Mouse (Mus musculus): ENCODE results near the gene Lin28a. TPM values are rescaled to one million over a fixed set of nuclear protein-coding genes. Genes with fewer than 3 reads are reported as not detected.

Gene Lin28a
- polyA plus RNA-seq, 2 experiments = 0.28 to 0.95 TPM

- no peak for TF ChIP-seq EP300 (IDR thresholded peaks at IDR 0.05; ENCODE audit: low read depth)
- TF ChIP-seq CTCF (IDR thresholded peaks at IDR 0.05; ENCODE audit: low read depth) = no peak
- Histone ChIP-seq H3K9ac (replicated peaks) (no peak overlapping the region), H3K9me3 (ENCODE audit: control insufficient read depth, low read length) (no peaks in the 10 kb centered on the region), H3K27me3 (ENCODE audit: control insufficient read depth, insufficient read depth, low read length) (no peaks in the 10 kb centered on the region), H3K4me1 (replicated peaks; ENCODE audit: control insufficient read depth in 2 of 2, insufficient read depth in 2 of 2, low read length in 1 of 2) (peaks cover 14 to 16% of the 10 kb centered on the region in 2 experiments), H3K27ac (no peak overlapping the region), H3K4me3 (ENCODE audit: insufficient read depth in 1 of 2, low read depth in 2 of 2, low read length in 2 of 2) (no peak overlapping the region), H3K4me2 (ENCODE audit: low read depth) (no peak overlapping the region), H3K36me3 (replicated peaks; ENCODE audit: control insufficient read depth, insufficient read depth, low read depth) (peaks cover 16% of the 10 kb centered on the region)
- ATAC-seq (ENCODE audit: insufficient read depth) (no peak), DNase-seq (ENCODE audit: low read depth in 3 of 3, low spot score in 3 of 3) (no peak)
- 56% methylated on average over 4 of the region's 4 CpGs for WGBS (ENCODE audit: insufficient replicate concordance)
Observed at GRCm38 (mm10) chr4:133970196-133970595, 48.4 kb downstream of the Lin28a start.

- no peaks in the 10 kb centered on the region for H3K9me3 ChIP-seq (ENCODE audit: control insufficient read depth, low read length)
- TF ChIP-seq CTCF (IDR thresholded peaks at IDR 0.05; ENCODE audit: low read depth) (no peak), EP300 (IDR thresholded peaks at IDR 0.05; ENCODE audit: low read depth) (no peak)
- 65% methylated on average over 8 of the region's 8 CpGs for WGBS (ENCODE audit: insufficient replicate concordance)
- peak overlapping the region; percentile 100 for H3K4me2 ChIP-seq (ENCODE audit: low read depth)
- H3K9ac ChIP-seq (replicated peaks) = no peak overlapping the region; the same call in 1 of the 2 replicates
- peak overlapping the region; percentile 89; the same call in 1 of the 2 replicates for H3K27ac ChIP-seq
- H3K36me3 ChIP-seq (replicated peaks; ENCODE audit: control insufficient read depth, insufficient read depth, low read depth) = peaks cover 19% of the 10 kb centered on the region
- H3K4me1 ChIP-seq (replicated peaks; ENCODE audit: control insufficient read depth in 2 of 2, insufficient read depth in 2 of 2, low read length in 1 of 2) = peaks cover 14 to 16% of the 10 kb centered on the region in 2 experiments
- peak overlapping the region in 1 of 2 experiments; percentile 72; a peak in 2 of 4 replicates for H3K4me3 ChIP-seq (ENCODE audit: insufficient read depth in 1 of 2, low read depth in 2 of 2, low read length in 2 of 2)
- DNase-seq (ENCODE audit: low read depth in 3 of 3, low spot score in 3 of 3) (peak in 1 of 3 experiments; percentile 26), ATAC-seq (ENCODE audit: insufficient read depth) (no peak)
- no peaks in the 10 kb centered on the region for H3K27me3 ChIP-seq (ENCODE audit: control insufficient read depth, insufficient read depth, low read length)
Observed at GRCm38 (mm10) chr4:133969114-133969770, 49.4 kb downstream of the Lin28a start.

GRCm38 (mm10) chr4:133968150-133968921, 50.3 kb downstream of the Lin28a start, which contains the start of gene Hmgn2:
Gene Hmgn2, minus strand, starts transcription at chr4:133968650.
- peak within 1 kb of the TSS; percentile 95 for H3K9ac ChIP-seq (replicated peaks)
- ATAC-seq (ENCODE audit: insufficient read depth) (peak; percentile 60), DNase-seq (ENCODE audit: low read depth in 3 of 3, low spot score in 3 of 3) (peak; percentile 38 to 46 (median 42))
- H3K36me3 ChIP-seq (replicated peaks; ENCODE audit: control insufficient read depth, insufficient read depth, low read depth) = peaks cover 26% of the 10 kb centered on the region
- no peaks in the 10 kb centered on the region for H3K9me3 ChIP-seq (ENCODE audit: control insufficient read depth, low read length)
- no peaks in the 10 kb centered on the region for H3K27me3 ChIP-seq (ENCODE audit: control insufficient read depth, insufficient read depth, low read length)
- peaks cover 14 to 16% of the 10 kb centered on the region in 2 experiments for H3K4me1 ChIP-seq (replicated peaks; ENCODE audit: control insufficient read depth in 2 of 2, insufficient read depth in 2 of 2, low read length in 1 of 2)
- peak within 1 kb of the TSS; percentile 72 to 86 for H3K4me3 ChIP-seq (ENCODE audit: insufficient read depth in 1 of 2, low read depth in 2 of 2, low read length in 2 of 2)
- peak within 1 kb of the TSS; percentile 100 for H3K4me2 ChIP-seq (ENCODE audit: low read depth)
- 2% methylated on average over 42 of the region's 42 CpGs for WGBS (ENCODE audit: insufficient replicate concordance)
- H3K27ac ChIP-seq = peak within 1 kb of the TSS; percentile 89
- TF ChIP-seq CTCF (IDR thresholded peaks at IDR 0.05; ENCODE audit: low read depth) = no peak
- no peak for TF ChIP-seq EP300 (IDR thresholded peaks at IDR 0.05; ENCODE audit: low read depth)

GRCm38 (mm10) chr4:133967866-133968149, 50.8 kb downstream of the Lin28a start:
- Histone ChIP-seq H3K9ac (replicated peaks) (peak overlapping the region; percentile 95), H3K27ac (peak overlapping the region; percentile 89), H3K4me2 (ENCODE audit: low read depth) (peak overlapping the region; percentile 100), H3K27me3 (ENCODE audit: control insufficient read depth, insufficient read depth, low read length) (no peaks in the 10 kb centered on the region), H3K36me3 (replicated peaks; ENCODE audit: control insufficient read depth, insufficient read depth, low read depth) (peaks cover 28% of the 10 kb centered on the region), H3K4me3 (ENCODE audit: insufficient read depth in 1 of 2, low read depth in 2 of 2, low read length in 2 of 2) (peak overlapping the region; percentile 72 to 86), H3K9me3 (ENCODE audit: control insufficient read depth, low read length) (no peaks in the 10 kb centered on the region), H3K4me1 (replicated peaks; ENCODE audit: control insufficient read depth in 2 of 2, insufficient read depth in 2 of 2, low read length in 1 of 2) (peaks cover 14 to 16% of the 10 kb centered on the region in 2 experiments)
- ATAC-seq (ENCODE audit: insufficient read depth) (peak; percentile 77), DNase-seq (ENCODE audit: low read depth in 3 of 3, low spot score in 3 of 3) (peak; percentile 77 to 82 (median 81))
- WGBS (ENCODE audit: insufficient replicate concordance) = under 1% methylated on average over 28 of the region's 29 CpGs
- TF ChIP-seq EP300 (IDR thresholded peaks at IDR 0.05; ENCODE audit: low read depth) (peak; percentile 36), CTCF (IDR thresholded peaks at IDR 0.05; ENCODE audit: low read depth) (0 out of 2 replicates have a peak, but pooled peaks have one; percentile 3)
